Mouse (Mus musculus): ENCODE results near the gene Clec3b.

Gene Clec3b

GRCm38 (mm10) chr9:123153121-123153520, 2.4 kb downstream of the Clec3b start:
- DNase-seq (ENCODE audit: low read depth, low spot score) = no peak

DNA sequence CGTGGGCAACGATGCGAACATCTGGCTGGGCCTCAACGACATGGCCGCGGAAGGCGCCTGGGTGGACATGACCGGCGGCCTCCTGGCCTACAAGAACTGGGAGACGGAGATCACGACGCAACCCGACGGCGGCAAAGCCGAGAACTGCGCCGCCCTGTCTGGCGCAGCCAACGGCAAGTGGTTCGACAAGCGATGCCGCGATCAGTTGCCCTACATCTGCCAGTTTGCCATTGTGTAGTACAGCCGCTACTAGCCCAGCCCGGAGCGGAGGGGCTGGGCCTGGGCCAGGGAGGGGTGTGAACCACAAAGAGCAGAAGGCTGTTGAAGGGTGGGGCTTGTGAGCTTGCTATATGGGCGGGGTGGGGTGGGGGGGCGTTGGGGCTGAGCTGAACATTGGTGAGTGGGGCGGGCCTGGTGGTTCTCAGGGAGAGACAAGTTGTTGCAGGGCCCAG, 6.2 kb downstream of the Clec3b start:
- no peak for DNase-seq (ENCODE audit: low read depth, low spot score)

- DNase-seq (ENCODE audit: low read depth, low spot score) = no peak
Observed at GRCm38 (mm10) chr9:123157699-123158098, 7.0 kb downstream of the Clec3b start.

DNA sequence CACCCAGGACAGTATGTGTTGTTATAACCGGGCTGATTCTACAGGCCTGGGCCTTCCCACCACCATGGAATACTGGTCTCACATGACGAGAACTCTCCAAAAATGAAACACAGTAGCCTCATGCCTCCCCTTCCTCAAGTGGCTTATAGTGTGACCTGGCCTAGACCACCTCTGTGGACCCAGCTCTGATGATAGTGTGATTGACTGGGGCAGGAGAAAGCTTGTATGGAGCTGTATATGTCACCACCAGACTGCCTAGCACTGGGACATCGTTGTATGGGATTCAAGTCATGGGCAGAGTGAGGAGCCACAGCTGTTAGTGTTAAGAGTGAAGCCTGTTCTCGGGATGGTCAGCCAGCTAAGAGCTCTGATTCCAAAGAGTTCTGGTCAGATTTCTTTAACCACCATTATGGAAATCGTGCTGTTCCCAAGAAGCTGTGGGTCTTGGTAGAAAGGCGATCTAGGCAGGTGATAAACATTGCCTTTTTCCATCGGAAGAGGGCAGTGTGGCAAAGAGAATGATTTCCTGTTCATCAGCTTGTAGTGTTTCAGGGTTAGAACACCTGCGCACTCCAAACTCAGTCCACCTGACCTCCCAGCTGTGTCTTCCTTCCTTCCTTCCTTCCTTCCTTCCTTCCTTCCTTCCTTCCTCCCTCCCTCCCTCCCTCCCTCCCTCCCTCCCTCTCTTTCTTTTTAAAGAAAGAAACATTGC, 7.5 kb downstream of the Clec3b start:
- DNase-seq (ENCODE audit: low read depth, low spot score) = peak; percentile 16

GRCm38 (mm10) chr9:123159330-123159729, 8.6 kb downstream of the Clec3b start:
- DNase-seq (ENCODE audit: low read depth, low spot score) = no peak

- no peak for DNase-seq (ENCODE audit: low read depth, low spot score)
Observed at GRCm38 (mm10) chr9:123161792-123162191, 11.0 kb downstream of the Clec3b start.

- no peak for DNase-seq (ENCODE audit: low read depth, low spot score)
Observed at GRCm38 (mm10) chr9:123162985-123163694, 12.4 kb downstream of the Clec3b start.

- no peak for DNase-seq (ENCODE audit: low read depth, low spot score)
Observed at GRCm38 (mm10) chr9:123165781-123166443, 15.2 kb downstream of the Clec3b start.

GRCm38 (mm10) chr9:123173760-123174159, 23.0 kb downstream of the Clec3b start:
- no peak for DNase-seq (ENCODE audit: low read depth, low spot score)

DNA sequence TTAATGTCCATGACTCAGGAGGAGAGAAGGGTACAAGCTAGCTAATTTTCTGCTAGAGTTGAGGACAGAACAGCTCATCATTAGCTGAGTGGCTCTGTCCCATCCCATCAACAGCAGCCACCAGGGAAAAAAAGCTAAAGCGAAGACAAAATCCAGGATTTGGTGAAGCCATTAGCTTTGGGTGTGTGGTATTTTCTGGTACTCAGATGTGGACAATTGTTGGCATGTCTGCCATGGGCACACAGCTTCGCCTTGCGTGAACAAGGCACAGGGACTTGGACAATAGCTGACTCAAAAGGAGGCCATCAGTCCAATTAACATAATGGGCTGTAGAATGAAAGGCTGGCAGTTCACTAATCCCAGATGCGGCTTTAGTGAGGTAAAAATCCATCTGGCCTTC, 23.6 kb downstream of the Clec3b start:
- DNase-seq (ENCODE audit: low read depth, low spot score) = no peak

DNA sequence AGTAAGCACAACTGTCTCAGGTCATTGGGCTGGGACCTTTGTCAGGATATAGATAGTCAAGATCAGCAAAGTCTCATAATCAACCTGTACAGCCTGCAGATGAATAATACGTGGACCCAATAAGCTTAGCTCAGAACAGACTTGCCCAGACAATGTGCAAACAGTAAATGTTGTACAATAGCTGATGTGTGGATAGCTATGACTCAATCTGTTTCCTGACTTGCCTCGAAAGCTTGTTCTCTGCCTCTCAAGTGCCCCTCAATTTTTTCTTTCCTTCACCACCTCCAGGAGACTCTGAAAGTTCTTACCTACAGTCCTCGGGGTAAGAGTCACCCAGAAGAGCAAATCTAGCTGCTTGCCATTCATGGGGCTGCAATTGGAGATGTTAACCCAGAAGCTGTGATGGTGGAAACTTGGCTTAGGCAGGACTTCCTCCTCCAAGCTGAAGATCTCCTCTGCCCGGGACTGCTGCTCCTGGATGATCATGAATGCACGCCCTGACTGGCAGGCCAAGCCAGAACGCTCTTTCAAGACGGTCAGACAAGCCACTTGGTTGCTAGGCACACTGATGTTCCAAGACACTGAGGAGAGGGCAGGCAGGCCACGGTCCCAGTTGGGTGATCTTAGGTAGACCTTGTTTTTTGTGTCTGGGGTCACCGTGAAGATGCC, 26.8 kb downstream of the Clec3b start:
- no peak for DNase-seq (ENCODE audit: low read depth, low spot score)

DNA sequence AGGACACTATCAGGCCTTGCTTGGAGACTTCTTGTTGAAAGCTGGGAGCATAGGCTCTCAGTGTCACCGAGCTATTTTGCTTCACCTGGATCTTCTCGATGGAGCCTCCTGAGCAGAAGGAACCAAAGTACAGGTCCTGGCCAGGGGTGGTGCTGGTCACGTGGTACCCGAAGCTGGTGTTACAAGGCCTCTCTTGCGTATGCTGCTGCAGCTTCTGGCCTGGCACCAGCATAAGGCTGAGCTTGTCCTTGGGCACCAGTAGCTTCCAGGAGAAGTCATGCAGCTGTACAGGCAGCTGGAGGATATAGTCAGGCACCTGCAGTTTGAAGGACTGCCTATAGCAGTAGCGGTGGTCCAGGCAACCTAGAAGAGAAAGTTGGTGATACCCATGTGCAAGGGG, 29.3 kb downstream of the Clec3b start:
- no peak for DNase-seq (ENCODE audit: low read depth, low spot score)

GRCm38 (mm10) chr9:123183226-123183625, 32.5 kb downstream of the Clec3b start:
- no peak for DNase-seq (ENCODE audit: low read depth, low spot score)

DNA sequence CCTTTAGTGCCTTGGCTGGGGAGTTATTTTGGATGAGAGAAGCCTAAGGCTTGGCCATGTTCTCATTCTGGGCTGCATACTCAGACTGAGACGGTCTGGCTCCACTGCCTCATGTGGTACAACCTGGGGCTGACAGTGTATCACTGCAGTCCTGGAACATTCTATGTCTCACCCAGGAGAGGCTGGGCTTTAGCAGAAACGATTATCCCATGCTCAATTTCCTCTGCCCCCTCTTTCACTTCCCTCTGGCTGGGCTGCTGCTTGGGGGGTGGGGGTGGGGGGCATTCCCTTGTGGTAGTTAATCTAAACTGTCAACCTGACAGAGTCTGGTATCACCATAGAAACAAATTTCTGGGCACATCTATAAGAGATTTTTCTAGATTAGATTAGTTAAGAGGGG, 34.8 kb downstream of the Clec3b start:
- DNase-seq (ENCODE audit: low read depth, low spot score) = no peak

GRCm38 (mm10) chr9:123186151-123186550, 35.4 kb downstream of the Clec3b start:
- no peak for DNase-seq (ENCODE audit: low read depth, low spot score)

DNA sequence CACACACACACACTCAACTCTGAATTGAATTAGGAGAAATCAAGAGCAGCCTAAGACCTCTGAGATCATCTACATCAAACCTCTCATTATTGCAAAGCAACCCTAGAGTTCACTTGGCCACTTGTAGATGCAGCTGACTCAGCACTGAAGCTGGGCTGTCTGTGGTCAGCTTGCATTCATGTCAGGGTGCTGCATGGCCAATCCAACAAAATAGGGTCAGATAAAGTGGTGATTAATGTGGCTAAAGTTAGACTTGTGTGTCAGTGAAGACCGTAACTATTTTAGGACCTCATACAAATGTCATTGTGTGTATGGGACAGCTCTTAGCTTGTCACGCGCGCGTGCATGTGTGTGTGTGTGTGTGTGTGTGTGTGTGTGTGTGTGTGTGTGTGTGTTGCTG, 36.8 kb downstream of the Clec3b start:
- DNase-seq (ENCODE audit: low read depth, low spot score) = no peak

GRCm38 (mm10) chr9:123188271-123188670, 37.5 kb downstream of the Clec3b start:
- no peak for DNase-seq (ENCODE audit: low read depth, low spot score)

DNA sequence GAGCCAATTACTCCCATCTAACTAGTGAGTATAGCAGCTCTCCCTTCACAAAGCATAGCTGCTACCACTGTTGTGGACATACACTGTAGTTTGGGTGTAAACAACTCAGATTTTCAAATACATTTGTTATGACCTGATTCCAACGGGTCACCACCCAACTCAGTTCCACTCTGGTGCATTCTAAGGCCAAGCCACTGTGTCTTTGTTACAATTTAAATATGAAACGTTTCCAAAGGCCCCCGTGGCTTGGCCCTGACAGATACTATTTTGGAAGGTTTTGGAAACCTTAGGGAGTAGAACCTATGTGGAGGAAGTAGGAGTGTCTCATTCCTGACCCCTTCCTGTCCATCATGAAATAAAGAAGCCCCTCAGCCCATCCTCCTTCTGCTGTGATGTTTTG, 49.4 kb downstream of the Clec3b start:
- DNase-seq (ENCODE audit: low read depth, low spot score) = no peak

DNA sequence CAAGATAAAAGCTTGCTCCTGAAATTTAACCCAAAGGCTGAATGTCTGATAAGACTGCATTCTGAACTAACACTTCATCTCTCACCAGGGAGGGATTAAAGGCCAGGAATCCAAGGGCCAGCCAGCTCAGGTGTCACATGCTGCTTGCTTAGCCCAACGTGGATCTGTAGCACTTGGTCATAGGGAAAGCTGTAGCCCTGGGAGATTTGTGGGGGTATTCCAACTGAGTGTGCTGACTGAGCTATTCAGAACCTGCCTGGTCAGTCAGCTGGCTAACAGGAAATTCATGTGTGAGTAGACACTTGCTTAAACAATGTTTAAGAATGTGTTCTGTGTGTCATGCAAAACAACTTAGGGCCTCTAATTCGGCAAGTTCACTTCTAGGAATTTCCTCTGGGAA, 55.8 kb downstream of the Clec3b start:
- no peak for DNase-seq (ENCODE audit: low read depth, low spot score)

DNA sequence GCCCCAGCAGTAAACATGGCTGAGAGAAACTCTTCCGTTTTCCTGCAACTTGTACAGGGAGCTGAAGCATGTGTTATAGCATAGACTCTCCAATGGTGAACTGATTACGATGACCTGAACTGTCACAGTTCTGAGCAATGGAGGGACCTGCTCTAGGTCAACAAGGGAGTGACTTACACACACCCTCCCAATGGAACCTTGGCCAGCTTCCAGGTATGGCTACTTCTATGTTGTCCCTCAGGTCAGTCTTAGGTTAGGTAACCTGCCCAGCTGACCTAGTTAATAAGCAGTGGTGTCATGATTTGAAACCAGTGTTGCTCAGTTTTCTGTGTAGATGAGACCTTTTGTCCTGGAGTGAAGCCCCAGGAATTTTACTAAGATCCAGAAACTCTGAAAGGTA, 56.2 kb downstream of the Clec3b start:
- DNase-seq (ENCODE audit: low read depth, low spot score) = no peak

All from retina, adult 2 months (tissue).